Comparison of ENCODE assay signal across 8 mouse cellular contexts in genomic region chr11:74652791-74653191, GRCm38 (mm10). TPM values are rescaled to one million over a fixed set of nuclear protein-coding genes. Genes with fewer than 3 reads are reported as not detected.
A peak's percentile ranks its signal among the peaks of the same experiment; 100 is the strongest.
DNase-seq lines count a peak whose midpoint lies in the region; ATAC-seq lines count a peak whose summit lies in the region.

No protein-coding gene starts in this region.

- DNase-seq in heart, adult 11 months, result peak; percentile 97
- no peak for DNase-seq in heart, postnatal 25 days (ENCODE audit: low spot score)
- peak; percentile 52 for DNase-seq in brain, adult 2 months (ENCODE audit: low read depth, low spot score)
- DNase-seq in kidney, postnatal 10 days, result peak; percentile 53
- DNase-seq in embryo, embryonic 11 days, result no peak

- peak overlapping the region; percentile 63 for H3K4me2 ChIP-seq in heart, embryonic 13.5 days
- H3K4me2 ChIP-seq in neural tube, embryonic 13.5 days, result 0 out of 2 replicates have a peak overlapping the region, but pooled peaks have one; percentile 5

- H3K27ac ChIP-seq in heart, embryonic 13.5 days (replicated peaks), result peak overlapping the region; percentile 97
- H3K27ac ChIP-seq in neural tube, embryonic 13.5 days (replicated peaks), result peak overlapping the region; percentile 76

- no peak for ATAC-seq in heart, embryonic 13.5 days (ENCODE audit: extremely low read depth, insufficient number of reproducible peaks, low FRiP score, low TSS enrichment)
- ATAC-seq in neural tube, embryonic 13.5 days (ENCODE audit: low read depth), result 0 out of 2 replicates have a peak, but pooled peaks have one; percentile 7
- no peak for ATAC-seq in CD4-positive, CD25-positive, alpha-beta regulatory T cell, adult 4 months

- intact Hi-C loops in heart, postnatal 25 days (cut with DNase I), result loop anchor here (5.0 kb wide), 1 partner anchor 120 kb away; the partner anchor contains the start of gene Mettl16

- H3K36me3 ChIP-seq in heart, embryonic 13.5 days, result peaks cover 27% of the 10 kb centered on the region
- H3K36me3 ChIP-seq in neural tube, embryonic 13.5 days, result peaks cover 16% of the 10 kb centered on the region

- WGBS in heart, embryonic 13.5 days, result 71% methylated on average over 4 of the region's 4 CpGs
- WGBS in neural tube, embryonic 13.5 days, result 44% methylated on average over 4 of the region's 4 CpGs

- H3K4me1 ChIP-seq in heart, embryonic 13.5 days, result peaks cover 68% of the 10 kb centered on the region
- H3K4me1 ChIP-seq in neural tube, embryonic 13.5 days (replicated peaks), result peaks cover 55% of the 10 kb centered on the region

- H3K4me3 ChIP-seq in heart, embryonic 13.5 days, result peak overlapping the region; percentile 31
- H3K4me3 ChIP-seq in neural tube, embryonic 13.5 days, result no peak overlapping the region

- H3K9me3 ChIP-seq in heart, embryonic 13.5 days, result no peaks in the 10 kb centered on the region
- no peaks in the 10 kb centered on the region for H3K9me3 ChIP-seq in neural tube, embryonic 13.5 days

- no peaks in the 10 kb centered on the region for H3K27me3 ChIP-seq in heart, embryonic 13.5 days (replicated peaks)
- no peaks in the 10 kb centered on the region for H3K27me3 ChIP-seq in neural tube, embryonic 13.5 days

- H3K9ac ChIP-seq in heart, embryonic 13.5 days, result peak overlapping the region; percentile 71
- H3K9ac ChIP-seq in neural tube, embryonic 13.5 days, result peak overlapping the region; percentile 47

RNA-seq across cellular contexts. Expression of gene Cluh, which starts 3.5 kb away (rescaled TPM):
- 100 to 1,000 TPM; 208 to 227 TPM for total RNA-seq in heart, postnatal 25 days (2021)
- polyA plus RNA-seq in heart, embryonic 13.5 days (2015; fragmentation: Nextera tagmentation; extraction: Ambion mirVana), result 45.9 and 47.2 TPM in 2 replicates
- 16.3 and 16.9 TPM in 2 replicates for polyA plus RNA-seq in neural tube, embryonic 13.5 days (2015; fragmentation: Nextera tagmentation; extraction: Ambion mirVana)
- 10 to 100 TPM in 1 of 2 experiments, 1 to 10 TPM in 1; 7.8 to 12.2 TPM for polyA plus RNA-seq in CD4-positive, CD25-positive, alpha-beta regulatory T cell, adult 4 months (2017; shearing (Covaris generic))

RNA-seq across cellular contexts. Expression of gene Ccdc92b, which starts 33.4 kb away (rescaled TPM):
- total RNA-seq in heart, postnatal 25 days (2021), result under 1 TPM; 0.47 to 0.59 TPM
- 0.71 and 0.96 TPM in 2 replicates for polyA plus RNA-seq in heart, embryonic 13.5 days (2015; fragmentation: Nextera tagmentation; extraction: Ambion mirVana)
- polyA plus RNA-seq in neural tube, embryonic 13.5 days (2015; fragmentation: Nextera tagmentation; extraction: Ambion mirVana), result 1.9 and 2.1 TPM in 2 replicates
- not detected for polyA plus RNA-seq in CD4-positive, CD25-positive, alpha-beta regulatory T cell, adult 4 months (2017; shearing (Covaris generic))

RNA-seq across cellular contexts. Expression of gene Rap1gap2, which starts 42.1 kb away (rescaled TPM):
- 10 to 100 TPM; 85.8 to 86.8 TPM for total RNA-seq in heart, postnatal 25 days (2021)
- polyA plus RNA-seq in heart, embryonic 13.5 days (2015; fragmentation: Nextera tagmentation; extraction: Ambion mirVana), result 3.1 and 4.0 TPM in 2 replicates
- 10.9 and 11.5 TPM in 2 replicates for polyA plus RNA-seq in neural tube, embryonic 13.5 days (2015; fragmentation: Nextera tagmentation; extraction: Ambion mirVana)
- polyA plus RNA-seq in CD4-positive, CD25-positive, alpha-beta regulatory T cell, adult 4 months (2017; shearing (Covaris generic)), result 1 to 10 TPM; 1.3 to 1.9 TPM

Comparison
In these comparisons a context has a peak if more than half of its experiments do, and no peak if none do; other contexts are left out.
1. DNase-seq: peak in heart, adult 11 months (single experiment), brain, adult 2 months (single experiment) and kidney, postnatal 10 days (single experiment); none in heart, postnatal 25 days (single experiment) and embryo, embryonic 11 days (single experiment).